Mouse (Mus musculus) forebrain, embryonic 16.5 days (tissue): ENCODE data around the gene Scgb2b11. TPM values are rescaled to one million over a fixed set of nuclear protein-coding genes. Genes with fewer than 3 reads are reported as not detected.
"Not testable (repeated sequence)": the region's sequence is repeated elsewhere in the genome, so short reads cannot be mapped to it uniquely, and the experiment has no call there.

Experiments used
- ATAC-seq: fragments of 200-750 bp; cut with Nextera tagmentation; 2 replicates; pipeline ENCODE4 v1.8.0; 2017; ENCODE audit warnings: mild to moderate bottlenecking, moderate library complexity
- H3K27ac ChIP-seq: fragments of 300-500 bp; sonication (generic); 2 replicates; pipeline ENCODE4 v1.5.1; 2014; ENCODE audit warnings: low read length, control low read depth
- H3K27me3 ChIP-seq: fragments of 300-500 bp; sonication (generic); replicated peaks from 2 replicates; pipeline ENCODE4 v1.6.1; 2014; ENCODE audit warnings: low read length; ENCODE audit not compliant: control insufficient read depth, insufficient read depth
- H3K36me3 ChIP-seq: fragments of 300-500 bp; sonication (generic); 2 replicates; pipeline ENCODE4 v1.6.1; 2014; ENCODE audit not compliant: control insufficient read depth, insufficient read depth
- H3K4me1 ChIP-seq: fragments of 300-500 bp; sonication (generic); replicated peaks from 2 replicates; pipeline ENCODE4 v1.6.1; 2014; ENCODE audit warnings: low read length; ENCODE audit not compliant: control insufficient read depth, insufficient read depth
- H3K4me2 ChIP-seq: fragments of 300-500 bp; sonication (generic); 2 replicates; pipeline ENCODE4 v1.6.1; 2014; ENCODE audit warnings: mild to moderate bottlenecking, low read length, control low read depth
- H3K4me3 ChIP-seq: fragments of 300-500 bp; sonication (generic); replicated peaks from 2 replicates; pipeline ENCODE4 v1.5.1; 2014; ENCODE audit warnings: mild to moderate bottlenecking, low read length, control low read depth
- H3K9ac ChIP-seq: fragments of 300-500 bp; sonication (generic); replicated peaks from 2 replicates; pipeline ENCODE4 v1.6.1; 2014; ENCODE audit warnings: low read depth, low read length, control low read depth
- H3K9me3 ChIP-seq: fragments of 300-500 bp; sonication (generic); 2 replicates; pipeline ENCODE4 v1.6.1; 2016; ENCODE audit warnings: low read length; ENCODE audit not compliant: control insufficient read depth
- WGBS: fragments of 180-500 bp; shearing (Covaris S2); extraction: QIAGEN DNeasy Blood & Tissue Kit; methylation state at CpG from one replicate; pipeline ENCODE4 v1.1.7; 2014; 5-methylcytosine and 5-hydroxymethylcytosine counted together
- polyA plus RNA-seq: library from polyadenylated mRNA; unstranded; fragments of >200 nt; fragmentation: Nextera tagmentation; extraction: Ambion mirVana; gene quantifications from 2 replicates; pipeline ENCODE4 v1.2.1, GENCODE M21; 2015

Scgb2b11 gene
- not detected in 2 replicates for polyA plus RNA-seq

DNA sequence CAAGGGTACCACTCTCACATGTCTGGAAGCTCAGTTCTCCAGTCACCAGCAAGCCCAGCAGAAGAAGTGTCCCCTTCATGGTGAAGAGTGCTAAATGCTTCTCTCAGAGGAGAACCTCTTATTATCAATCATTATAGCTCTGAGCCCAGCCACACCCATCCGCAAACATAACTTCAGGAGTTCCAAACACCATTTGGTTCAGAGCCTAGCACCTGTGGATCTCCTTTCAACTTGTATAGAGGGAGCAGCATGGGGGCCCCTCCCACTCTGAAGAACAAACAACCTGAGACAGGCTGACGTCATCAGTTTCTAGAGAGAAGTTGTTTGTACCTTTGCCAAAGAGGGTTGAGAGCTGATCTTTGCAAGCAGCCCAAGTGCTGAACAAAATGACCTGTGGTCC lies at the start of gene Scgb2b11:
Scgb2b11 (minus strand) TSS at position 101 of the 400 bp plus-strand sequence.
- H3K27me3 ChIP-seq, H3K27ac ChIP-seq, H3K9ac ChIP-seq, H3K4me2 ChIP-seq, H3K9me3 ChIP-seq, ATAC-seq, H3K36me3 ChIP-seq, H3K4me3 ChIP-seq, H3K4me1 ChIP-seq: not testable (repeated sequence)
- 93% methylated on average over 1 of the region's 2 CpGs for WGBS

DNA sequence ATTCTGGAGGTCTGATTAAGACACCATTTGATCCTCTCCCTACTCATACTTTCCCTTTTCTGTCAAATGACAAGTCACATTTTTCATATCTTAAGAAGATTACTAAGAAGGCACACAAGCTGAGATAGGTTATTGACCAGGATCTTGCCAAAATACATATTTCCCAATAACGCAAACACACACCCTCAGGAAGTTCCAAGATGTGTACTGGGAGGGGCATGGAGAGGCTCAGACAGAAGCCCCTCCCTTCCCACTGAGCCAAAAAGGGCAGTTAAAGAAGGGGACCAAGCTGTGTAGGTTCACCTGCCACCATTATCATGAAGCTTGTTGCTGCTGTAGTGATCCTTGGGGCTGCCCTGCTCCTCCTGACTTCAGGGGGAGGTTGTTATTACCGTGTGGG lies 11.6 kb upstream of the Scgb2b11 start, which contains the start of gene Scgb1b11:
Scgb1b11 (plus strand) TSS at position 301 of the 400 bp plus-strand sequence.
- not testable (repeated sequence) for H3K27ac ChIP-seq, ATAC-seq, H3K36me3 ChIP-seq, H3K4me2 ChIP-seq, H3K4me1 ChIP-seq, H3K4me3 ChIP-seq, H3K9ac ChIP-seq, H3K27me3 ChIP-seq, H3K9me3 ChIP-seq
- no CpG with 5 or more reads among the region's 2 CpGs for WGBS

Other genes with a start within 250 kb of the Scgb2b11 start
- gene Scgb1b10, start 110.3 kb downstream of the Scgb2b11 start, polyA plus RNA-seq = not detected in 2 replicates
- not detected in 2 replicates for gene Scgb1b11, start 11.7 kb upstream of the Scgb2b11 start, polyA plus RNA-seq
- gene Scgb2b12, start 116.1 kb upstream of the Scgb2b11 start, polyA plus RNA-seq = not detected in 2 replicates
- gene Scgb1b12, start 123.0 kb upstream of the Scgb2b11 start, polyA plus RNA-seq = not detected in 2 replicates
- gene Scgb1b29, start 230.4 kb upstream of the Scgb2b11 start, polyA plus RNA-seq = not detected in 2 replicates